Mouse (Mus musculus) forebrain, embryonic 13.5 days (tissue): ENCODE measurements around the gene Agbl1. TPM values are rescaled to one million over a fixed set of nuclear protein-coding genes. Genes with fewer than 3 reads are reported as not detected.

ENCODE experiments used
- ATAC-seq: fragments of 200-750 bp; cut with Nextera tagmentation; 2 replicates; pipeline ENCODE4 v1.8.0; 2017
- H3K27ac ChIP-seq: fragments of 300-500 bp; sonication (generic); 2 replicates; pipeline ENCODE4 v1.5.1; 2015; ENCODE audit warnings: inconsistent platforms, mild to moderate bottlenecking, moderate library complexity
- H3K27me3 ChIP-seq: fragments of 300-500 bp; sonication (generic); 2 replicates; pipeline ENCODE4 v1.6.1; 2015; ENCODE audit warnings: mild to moderate bottlenecking, inconsistent platforms
- H3K36me3 ChIP-seq: fragments of 300-500 bp; sonication (generic); 2 replicates; pipeline ENCODE4 v1.6.1; 2015; ENCODE audit warnings: mild to moderate bottlenecking, inconsistent platforms; ENCODE audit not compliant: poor library complexity, severe bottlenecking
- H3K4me1 ChIP-seq: fragments of 300-500 bp; sonication (generic); 2 replicates; pipeline ENCODE4 v1.6.1; 2015; ENCODE audit warnings: inconsistent platforms
- H3K4me2 ChIP-seq: fragments of 300-500 bp; sonication (generic); 2 replicates; pipeline ENCODE4 v1.6.1; 2015; ENCODE audit warnings: inconsistent platforms, mild to moderate bottlenecking, moderate library complexity
- H3K4me3 ChIP-seq: fragments of 300-500 bp; sonication (generic); 2 replicates; pipeline ENCODE4 v1.5.1; 2015; ENCODE audit warnings: mild to moderate bottlenecking, inconsistent platforms
- H3K9ac ChIP-seq: fragments of 300-500 bp; sonication (generic); 2 replicates; pipeline ENCODE4 v1.6.1; 2015; ENCODE audit warnings: mild to moderate bottlenecking, inconsistent platforms
- H3K9me3 ChIP-seq: fragments of 300-500 bp; sonication (generic); replicated peaks from 2 replicates; pipeline ENCODE4 v1.6.1; 2016; ENCODE audit warnings: inconsistent platforms
- WGBS: fragments of 180-500 bp; shearing (Covaris S2); methylation state at CpG from one replicate; pipeline ENCODE4 v1.1.7; 2015; 5-methylcytosine and 5-hydroxymethylcytosine counted together
- polyA plus RNA-seq: library from polyadenylated mRNA; unstranded; fragments of >200 nt; fragmentation: Nextera tagmentation; extraction: Ambion mirVana; gene quantifications from 2 replicates; pipeline ENCODE4 v1.2.1, GENCODE M21; 2015

Gene Agbl1
- polyA plus RNA-seq, 1 experiment from 2014 or later = 0.18 TPM

GRCm38 (mm10) chr7:76287531-76287930 is 57.8 kb downstream of the Agbl1 start:
- WGBS = 89% methylated on average over 3 of the region's 3 CpGs
- H3K27me3 ChIP-seq = no peaks in the 10 kb centered on the region
- ATAC-seq = peak; percentile 51; the same call in 1 of the 2 replicates
- no peak overlapping the region for H3K4me3 ChIP-seq
- H3K36me3 ChIP-seq = no peaks in the 10 kb centered on the region
- H3K9ac ChIP-seq = no peak overlapping the region
- H3K9me3 ChIP-seq = no peaks in the 10 kb centered on the region
- no peak overlapping the region for H3K27ac ChIP-seq
- no peak overlapping the region for H3K4me2 ChIP-seq
- no peaks in the 10 kb centered on the region for H3K4me1 ChIP-seq

- no peak for ATAC-seq
- H3K4me1 ChIP-seq = no peaks in the 10 kb centered on the region
- no peak overlapping the region for H3K27ac ChIP-seq
- H3K27me3 ChIP-seq = no peaks in the 10 kb centered on the region
- no peak overlapping the region for H3K4me3 ChIP-seq
- WGBS = 90% methylated on average over 4 of the region's 4 CpGs
- no peak overlapping the region for H3K4me2 ChIP-seq
- no peaks in the 10 kb centered on the region for H3K9me3 ChIP-seq
- H3K9ac ChIP-seq = no peak overlapping the region
- no peaks in the 10 kb centered on the region for H3K36me3 ChIP-seq
These were observed 92.3 kb downstream of the Agbl1 start for GRCm38 (mm10) chr7:76321866-76322553.

- ATAC-seq = no peak
- no peaks in the 10 kb centered on the region for H3K9me3 ChIP-seq
- H3K27ac ChIP-seq = no peak overlapping the region
- WGBS = 72% methylated on average over 2 of the region's 2 CpGs
- no peak overlapping the region for H3K9ac ChIP-seq
- H3K4me1 ChIP-seq = no peaks in the 10 kb centered on the region
- H3K27me3 ChIP-seq = no peaks in the 10 kb centered on the region
- no peak overlapping the region for H3K4me3 ChIP-seq
- no peaks in the 10 kb centered on the region for H3K36me3 ChIP-seq
- H3K4me2 ChIP-seq = no peak overlapping the region
These were observed 96.4 kb downstream of the Agbl1 start for GRCm38 (mm10) chr7:76326091-76326490.

GRCm38 (mm10) chr7:76339308-76339707 is 109.6 kb downstream of the Agbl1 start:
- H3K9ac ChIP-seq = no peak overlapping the region
- ATAC-seq = no peak
- H3K36me3 ChIP-seq = no peaks in the 10 kb centered on the region
- no peak overlapping the region for H3K27ac ChIP-seq
- H3K4me2 ChIP-seq = no peak overlapping the region
- no peak overlapping the region for H3K4me3 ChIP-seq
- WGBS = 100% methylated on average over 4 of the region's 4 CpGs
- H3K4me1 ChIP-seq = no peaks in the 10 kb centered on the region
- no peaks in the 10 kb centered on the region for H3K27me3 ChIP-seq
- H3K9me3 ChIP-seq = no peaks in the 10 kb centered on the region

- Histone ChIP-seq H3K4me1 (no peaks in the 10 kb centered on the region), H3K4me3 (no peak overlapping the region), H3K9ac (no peak overlapping the region), H3K4me2 (no peak overlapping the region), H3K9me3 (no peaks in the 10 kb centered on the region), H3K27me3 (no peaks in the 10 kb centered on the region), H3K27ac (no peak overlapping the region), H3K36me3 (no peaks in the 10 kb centered on the region)
- WGBS = 94% methylated on average over 1 of the region's 1 CpGs
- no peak for ATAC-seq
These were observed 111.9 kb downstream of the Agbl1 start for GRCm38 (mm10) chr7:76341601-76342000.

- Histone ChIP-seq H3K4me1 (no peaks in the 10 kb centered on the region), H3K36me3 (no peaks in the 10 kb centered on the region), H3K27me3 (no peaks in the 10 kb centered on the region), H3K4me2 (no peak overlapping the region), H3K27ac (no peak overlapping the region), H3K9me3 (no peaks in the 10 kb centered on the region), H3K9ac (no peak overlapping the region), H3K4me3 (no peak overlapping the region)
- 58% methylated on average over 10 of the region's 10 CpGs for WGBS
- no peak for ATAC-seq
These were observed 123.8 kb downstream of the Agbl1 start for GRCm38 (mm10) chr7:76353469-76353868.

- Histone ChIP-seq H3K27ac (no peak overlapping the region), H3K27me3 (no peaks in the 10 kb centered on the region), H3K4me3 (no peak overlapping the region), H3K4me1 (no peaks in the 10 kb centered on the region), H3K9me3 (no peaks in the 10 kb centered on the region), H3K9ac (no peak overlapping the region), H3K4me2 (no peak overlapping the region), H3K36me3 (no peaks in the 10 kb centered on the region)
- WGBS = 21% methylated on average over 3 of the region's 3 CpGs
- ATAC-seq = no peak
These were observed 124.8 kb downstream of the Agbl1 start for GRCm38 (mm10) chr7:76354510-76354909.

- 55% methylated on average over 4 of the region's 4 CpGs for WGBS
- Histone ChIP-seq H3K27ac (no peak overlapping the region), H3K9me3 (no peaks in the 10 kb centered on the region), H3K36me3 (no peaks in the 10 kb centered on the region), H3K4me2 (no peak overlapping the region), H3K4me3 (no peak overlapping the region), H3K9ac (no peak overlapping the region), H3K4me1 (no peaks in the 10 kb centered on the region), H3K27me3 (no peaks in the 10 kb centered on the region)
- ATAC-seq = no peak
These were observed 141.6 kb downstream of the Agbl1 start for GRCm38 (mm10) chr7:76371269-76371668.

- no peaks in the 10 kb centered on the region for H3K27me3 ChIP-seq
These were observed 149.8 kb downstream of the Agbl1 start for GRCm38 (mm10) chr7:76379493-76379892.

GRCm38 (mm10) chr7:76381986-76382385 is 152.3 kb downstream of the Agbl1 start:
- ATAC-seq = no peak
- Histone ChIP-seq H3K27ac (no peak overlapping the region), H3K9ac (no peak overlapping the region), H3K4me3 (no peak overlapping the region), H3K9me3 (no peaks in the 10 kb centered on the region), H3K4me2 (no peak overlapping the region), H3K4me1 (no peaks in the 10 kb centered on the region), H3K36me3 (no peaks in the 10 kb centered on the region), H3K27me3 (no peaks in the 10 kb centered on the region)
- 93% methylated on average over 2 of the region's 2 CpGs for WGBS

More at GRCm38 (mm10) chr7:76379493-76379892, 149.8 kb downstream of the Agbl1 start:
- no peak for ATAC-seq
- H3K36me3 ChIP-seq = no peaks in the 10 kb centered on the region
- no peak overlapping the region for H3K4me3 ChIP-seq
- WGBS = 96% methylated on average over 3 of the region's 3 CpGs
- H3K9ac ChIP-seq = no peak overlapping the region
- H3K4me1 ChIP-seq = no peaks in the 10 kb centered on the region
- H3K4me2 ChIP-seq = no peak overlapping the region
- H3K9me3 ChIP-seq = no peaks in the 10 kb centered on the region
- no peak overlapping the region for H3K27ac ChIP-seq

- Histone ChIP-seq H3K4me3 (no peak overlapping the region), H3K27ac (no peak overlapping the region), H3K27me3 (no peaks in the 10 kb centered on the region), H3K4me1 (peaks cover 17% of the 10 kb centered on the region), H3K9ac (no peak overlapping the region), H3K9me3 (no peaks in the 10 kb centered on the region), H3K36me3 (no peaks in the 10 kb centered on the region), H3K4me2 (no peak overlapping the region)
- ATAC-seq = no peak
- WGBS = 89% methylated on average over 5 of the region's 5 CpGs
These were observed 159.6 kb downstream of the Agbl1 start for GRCm38 (mm10) chr7:76389240-76389639.

GRCm38 (mm10) chr7:76392296-76392940 is 162.7 kb downstream of the Agbl1 start:
- peak overlapping the region; percentile 54 for H3K4me2 ChIP-seq
- H3K9me3 ChIP-seq = no peaks in the 10 kb centered on the region
- H3K36me3 ChIP-seq = no peaks in the 10 kb centered on the region
- peak; percentile 87 for ATAC-seq
- peaks cover 17% of the 10 kb centered on the region for H3K4me1 ChIP-seq
- H3K4me3 ChIP-seq = peak overlapping the region; percentile 36
- H3K27me3 ChIP-seq = no peaks in the 10 kb centered on the region
- WGBS = 21% methylated on average over 15 of the region's 15 CpGs
- no peak overlapping the region for H3K9ac ChIP-seq
- peak overlapping the region; percentile 41; the same call in 1 of the 2 replicates for H3K27ac ChIP-seq
